Mouse (Mus musculus): ENCODE results near the gene Fbxw17.
"Not testable (repeated sequence)": the region's sequence is repeated elsewhere in the genome, so short reads cannot be mapped to it uniquely, and the experiment has no call there.

- TF ChIP-seq EP300 (IDR thresholded peaks at IDR 0.05; ENCODE audit: insufficient read depth, low read depth, low read length); CTCF (IDR thresholded peaks at IDR 0.05; ENCODE audit: low read depth, low read length); POLR2A (IDR thresholded peaks at IDR 0.05; ENCODE audit: insufficient read depth, low read length): not testable (repeated sequence)
These were observed 34.6 kb downstream of the Fbxw17 start for GRCm38 (mm10) chr13:50452266-50452665.
